Mouse (Mus musculus): ENCODE data around the gene S100b.

The S100b gene

GRCm38 (mm10) chr10:76260358-76261059, 6.9 kb downstream of the S100b start:
- DNase-seq (ENCODE audit: low spot score), result no peak

- no peak for DNase-seq (ENCODE audit: low spot score)
Observed at GRCm38 (mm10) chr10:76261447-76261846, 7.8 kb downstream of the S100b start.

GRCm38 (mm10) chr10:76262431-76262830, 8.8 kb downstream of the S100b start:
- DNase-seq (ENCODE audit: low spot score), result no peak

- DNase-seq (ENCODE audit: low spot score), result no peak
Observed at GRCm38 (mm10) chr10:76271238-76271637, 17.6 kb downstream of the S100b start.

- DNase-seq (ENCODE audit: low spot score), result no peak
Observed at GRCm38 (mm10) chr10:76275256-76275655, 21.6 kb downstream of the S100b start.

GRCm38 (mm10) chr10:76278541-76279097, 25.0 kb downstream of the S100b start:
- DNase-seq (ENCODE audit: low spot score), result no peak

- DNase-seq (ENCODE audit: low spot score), result no peak
Observed at GRCm38 (mm10) chr10:76288268-76288993, 34.8 kb downstream of the S100b start.

GRCm38 (mm10) chr10:76289052-76289451, 35.4 kb downstream of the S100b start:
- DNase-seq (ENCODE audit: low spot score), result no peak

- DNase-seq (ENCODE audit: low spot score), result no peak
Observed at GRCm38 (mm10) chr10:76289936-76290671, 36.5 kb downstream of the S100b start.

GRCm38 (mm10) chr10:76293222-76293621, 39.6 kb downstream of the S100b start:
- DNase-seq (ENCODE audit: low spot score), result no peak

GRCm38 (mm10) chr10:76300133-76300532, 46.5 kb downstream of the S100b start:
- no peak for DNase-seq (ENCODE audit: low spot score)

GRCm38 (mm10) chr10:76306738-76307137, 53.1 kb downstream of the S100b start:
- no peak for DNase-seq (ENCODE audit: low spot score)

All from left cerebral cortex, adult 11 months (tissue).